In genomic region chr4:128400016-128400415, GRCm38 (mm10) we compare ENCODE assay signal across 28 mouse cellular contexts.
A peak's percentile ranks its signal among the peaks of the same experiment; 100 is the strongest.
DNase-seq lines count a peak whose midpoint lies in the region; ATAC-seq and TF ChIP-seq lines count a peak whose summit lies in the region.
"Had no signal": no experiment of that assay in that cellular context is flagged by ENCODE, and none has a peak within 500 bp of the region (broad histone marks: within the 10 kb centered on the region; RNA-seq: fewer than 3 reads in every experiment).

No protein-coding gene starts in this region.

- no peak overlapping the region; the same call in 1 of the 2 replicates for H3K27ac ChIP-seq in left cerebral cortex, adult 2 months
- no peak overlapping the region for H3K27ac ChIP-seq in kidney, embryonic 14.5 days (ENCODE audit: low read depth, low read length)
- H3K27ac ChIP-seq: embryonic facial prominence, embryonic 13.5 days; embryonic facial prominence, embryonic 15.5 days; forebrain, embryonic 10.5 days; forebrain, embryonic 12.5 days had no signal

- no peak overlapping the region for H3K9ac ChIP-seq in kidney, embryonic 14.5 days (ENCODE audit: low read depth, low read length)
- H3K9ac ChIP-seq: embryonic facial prominence, embryonic 13.5 days; embryonic facial prominence, embryonic 15.5 days; forebrain, embryonic 12.5 days had no signal

- no peak overlapping the region for H3K4me2 ChIP-seq in kidney, embryonic 14.5 days (replicated peaks; ENCODE audit: low read depth, low read length)
- H3K4me2 ChIP-seq: embryonic facial prominence, embryonic 13.5 days; embryonic facial prominence, embryonic 15.5 days; forebrain, embryonic 12.5 days had no signal

- no peaks in the 10 kb centered on the region for H3K27me3 ChIP-seq in kidney, embryonic 14.5 days (ENCODE audit: control insufficient read depth, insufficient read depth, low read length)
- H3K27me3 ChIP-seq: forebrain, embryonic 12.5 days; Patski had no signal

- intact Hi-C loops in left cerebral cortex, postnatal 25 days (cut with DNase I) = no loop called here
- intact Hi-C loops in left cerebral cortex, adult 2 months (cut with DNase I) = no loop called here

- H3K9me3 ChIP-seq in kidney, embryonic 14.5 days (ENCODE audit: control insufficient read depth, low read length) = no peaks in the 10 kb centered on the region
- H3K9me3 ChIP-seq: embryonic facial prominence, embryonic 13.5 days; embryonic facial prominence, embryonic 15.5 days; forebrain, embryonic 10.5 days; forebrain, embryonic 12.5 days had no signal

- H3K36me3 ChIP-seq in kidney, embryonic 14.5 days (ENCODE audit: control insufficient read depth, insufficient read depth, low read length) = no peaks in the 10 kb centered on the region
- H3K36me3 ChIP-seq: embryonic facial prominence, embryonic 13.5 days; embryonic facial prominence, embryonic 15.5 days; forebrain, embryonic 10.5 days; forebrain, embryonic 12.5 days; G1E had no signal

- WGBS in kidney, embryonic 14.5 days = 91% methylated on average over 6 of the region's 6 CpGs

- no peak for TF ChIP-seq CTCF in left cerebral cortex, adult 2 months (IDR thresholded peaks at IDR 0.05)

- ATAC-seq in frontal cortex, adult (ENCODE audit: low TSS enrichment) = peak; percentile 66
- no peak for ATAC-seq in kidney, embryonic 14.5 days (ENCODE audit: low FRiP score, low TSS enrichment)
- ATAC-seq: activated CD4-positive, CD25-positive, alpha-beta regulatory T cell, adult 4 months; CD4-positive, CD25-positive, alpha-beta regulatory T cell, adult 4 months; forebrain, embryonic 14.5 days; Patski had no signal

- no peak overlapping the region for H3K4me3 ChIP-seq in left cerebral cortex, adult 2 months
- no peak overlapping the region for H3K4me3 ChIP-seq in kidney, embryonic 14.5 days (ENCODE audit: low read length)
- H3K4me3 ChIP-seq: embryonic facial prominence, embryonic 13.5 days; embryonic facial prominence, embryonic 15.5 days; erythroblast, embryonic 14.5 days; forebrain, embryonic 10.5 days; forebrain, embryonic 12.5 days had no signal

- H3K4me1 ChIP-seq in kidney, embryonic 14.5 days (ENCODE audit: control insufficient read depth, insufficient read depth, low read length) = no peaks in the 10 kb centered on the region

- DNase-seq in frontal cortex, postnatal 10 days (ENCODE audit: low spot score in 2 of 2) = no peak
- DNase-seq in left cerebral cortex, postnatal 25 days (ENCODE audit: low spot score in 2 of 2) = peak; percentile 31 to 71
- DNase-seq in left cerebral cortex, adult 2 months (ENCODE audit: extremely low spot score in 1 of 2, low spot score in 2 of 2) = no peak
- DNase-seq in right cerebral cortex, adult 18-20 months = peak; percentile 43
- no peak for DNase-seq in right cerebral cortex, postnatal 4 days
- DNase-seq: adrenal gland, adult 8-10 months; adrenal gland, postnatal 14 days; adrenal gland, postnatal 36 days; B cell, adult 2 months; cerebellum, adult 11 months; cerebellum, adult 18-20 months; cerebellum, adult 8-10 months; cerebellum, adult 9-11 months; cerebellum, postnatal 14 days; cerebellum, postnatal 36 days; embryo, embryonic 11 days had no signal

Comparison
In these comparisons a context has a peak if more than half of its experiments do, and no peak if none do; other contexts are left out.
1. DNase-seq: peak in left cerebral cortex, postnatal 25 days (2 of 2) and right cerebral cortex, adult 18-20 months (single experiment); none in frontal cortex, postnatal 10 days (0 of 2), left cerebral cortex, adult 2 months (0 of 2) and right cerebral cortex, postnatal 4 days (single experiment).